Mouse (Mus musculus): ENCODE measurements around the gene Klf16.

- TF ChIP-seq CTCF (IDR thresholded peaks at IDR 0.05; ENCODE audit: extremely low read depth, insufficient read length, insufficient replicate concordance, low read depth, low read length): peak; percentile 88; the same call in 1 of the 2 replicates
- TF ChIP-seq POLR2A (IDR thresholded peaks at IDR 0.05; ENCODE audit: low read depth, low read length): no peak
Observed at GRCm38 (mm10) chr10:80611024-80611423, 33.9 kb upstream of the Klf16 start.

All from small intestine, adult 2 months (tissue).